ENCODE assay signal across 32 mouse cellular contexts in the genomic region with DNA sequence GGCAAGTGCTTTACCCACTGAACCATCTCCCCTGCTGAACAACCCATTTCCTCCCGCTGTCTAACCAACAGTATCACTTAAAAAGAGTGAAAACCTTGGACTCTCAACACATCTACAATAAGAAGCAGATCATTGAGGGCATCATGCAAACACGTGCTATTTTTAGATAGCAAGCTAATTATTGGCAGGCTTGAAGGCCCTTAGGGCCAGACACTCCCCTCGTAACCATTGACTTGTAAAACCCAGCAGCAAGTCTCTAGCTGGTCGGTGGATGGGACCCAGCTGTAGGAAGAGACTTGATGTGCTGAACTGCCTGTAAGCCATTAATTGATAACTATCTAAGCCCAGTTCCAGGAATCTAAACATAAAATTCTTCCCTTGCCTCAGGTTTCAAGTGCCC. TPM values are rescaled to one million over a fixed set of nuclear protein-coding genes. Genes with fewer than 3 reads are reported as not detected.
DNase-seq lines count a peak whose midpoint lies in the region; ATAC-seq and TF ChIP-seq lines count a peak whose summit lies in the region.
"Had no signal": no experiment of that assay in that cellular context is flagged by ENCODE, and none has a peak within 500 bp of the region (broad histone marks: within the 10 kb centered on the region; RNA-seq: fewer than 3 reads in every experiment).

No protein-coding gene starts in this region.

- TF ChIP-seq CTCF in lung, postnatal 0 days (IDR thresholded peaks at IDR 0.05): no peak
- no peak for TF ChIP-seq CTCF in kidney, adult 2 months (conservative IDR thresholded peaks at IDR 0.05; ENCODE audit: insufficient read depth, insufficient read length, low read depth, low read length)
- no peak for TF ChIP-seq CTCF in gastrocnemius, adult 2 months (IDR thresholded peaks at IDR 0.05)

- peak; percentile 39 for DNase-seq in lung, postnatal 0 days (ENCODE audit: low spot score)
- no peak for DNase-seq in lung, postnatal 14 days
- peak; percentile 4 for DNase-seq in forelimb bud, embryonic 11.5 days (ENCODE audit: low read depth, low spot score)
- peak; percentile 88 for DNase-seq in kidney, adult 2 months
- DNase-seq in kidney, postnatal 10 days: peak; percentile 39
- DNase-seq in gastrocnemius, adult 2 months: no peak
- no peak for DNase-seq in right cerebral cortex, adult 18-20 months
- DNase-seq in left cerebral cortex, adult 9 months (ENCODE audit: low spot score in 2 of 2): no peak
- DNase-seq: cerebellum, adult 11-12 months; cerebellum, postnatal 10 days; heart, postnatal 36 days; liver; right cerebral cortex, postnatal 4 days; thymus, adult 18-20 months; thymus, postnatal 36 days had no signal

- TF ChIP-seq EP300 in lung, postnatal 0 days (IDR thresholded peaks at IDR 0.05): no peak

- no peaks in the 10 kb centered on the region for H3K36me3 ChIP-seq in lung, postnatal 0 days (ENCODE audit: insufficient read depth, low read length)
- no peaks in the 10 kb centered on the region for H3K36me3 ChIP-seq in kidney, adult 2 months (ENCODE audit: control insufficient read depth, insufficient read depth, low read length)
- H3K36me3 ChIP-seq: embryonic facial prominence, embryonic 12.5 days; limb, embryonic 10.5 days had no signal

- no peak overlapping the region for H3K27ac ChIP-seq in lung, postnatal 0 days (ENCODE audit: low read length)
- H3K27ac ChIP-seq in kidney, adult 2 months (ENCODE audit: insufficient read depth, low read depth, low read length): peak overlapping the region; percentile 47; the same call in 1 of the 2 replicates
- H3K27ac ChIP-seq in gastrocnemius, adult 2 months: no peak overlapping the region
- H3K27ac ChIP-seq: embryonic facial prominence, embryonic 12.5 days; limb, embryonic 10.5 days had no signal

- no peaks in the 10 kb centered on the region for H3K27me3 ChIP-seq in lung, postnatal 0 days (replicated peaks; ENCODE audit: insufficient read depth, low read length)
- H3K27me3 ChIP-seq in kidney, adult 2 months (replicated peaks; ENCODE audit: control insufficient read depth, insufficient read depth, low read length): no peaks in the 10 kb centered on the region
- H3K27me3 ChIP-seq: embryonic facial prominence, embryonic 12.5 days had no signal

- no peaks in the 10 kb centered on the region for H3K4me1 ChIP-seq in lung, postnatal 0 days (ENCODE audit: insufficient read depth, low read depth, low read length)
- H3K4me1 ChIP-seq in kidney, adult 2 months (ENCODE audit: control insufficient read depth, insufficient read depth, low read length): peaks cover 8% of the 10 kb centered on the region
- H3K4me1 ChIP-seq: embryonic facial prominence, embryonic 12.5 days; limb, embryonic 10.5 days had no signal

- no peak; the same call in 1 of the 2 replicates for ATAC-seq in lung, postnatal 0 days
- ATAC-seq: CD4-positive, CD25-positive, alpha-beta regulatory T cell, adult 4 months; hindbrain, embryonic 16.5 days had no signal

- no peak for TF ChIP-seq POLR2A in kidney, adult 2 months (IDR thresholded peaks at IDR 0.05; ENCODE audit: low read depth, low read length)

- no peaks in the 10 kb centered on the region for H3K9me3 ChIP-seq in lung, postnatal 0 days (ENCODE audit: low read length)
- H3K9me3 ChIP-seq: embryonic facial prominence, embryonic 12.5 days; limb, embryonic 10.5 days had no signal

- H3K4me2 ChIP-seq in lung, postnatal 0 days (replicated peaks; ENCODE audit: low read depth, low read length): no peak overlapping the region
- H3K4me2 ChIP-seq: embryonic facial prominence, embryonic 12.5 days; midbrain, embryonic 11.5 days had no signal

- H3K9ac ChIP-seq in lung, postnatal 0 days (replicated peaks; ENCODE audit: low read depth): no peak overlapping the region
- H3K9ac ChIP-seq: embryonic facial prominence, embryonic 12.5 days had no signal

- no peak overlapping the region for H3K4me3 ChIP-seq in lung, postnatal 0 days (ENCODE audit: low read depth, low read length)
- H3K4me3 ChIP-seq in kidney, adult 2 months (ENCODE audit: insufficient read depth, low read depth, low read length): no peak overlapping the region
- no peak overlapping the region for H3K4me3 ChIP-seq in gastrocnemius, adult 2 months
- H3K4me3 ChIP-seq: embryonic facial prominence, embryonic 12.5 days; limb, embryonic 10.5 days had no signal

- 60% methylated on average over 4 of the region's 4 CpGs for WGBS in lung, postnatal 0 days
- 30% methylated on average over 4 of the region's 4 CpGs for WGBS in kidney, adult 2 months

- intact Hi-C loops in gastrocnemius, adult 2 months (cut with DNase I): no loop called here

RNA-seq across cellular contexts. Expression of gene Defb29, which starts 3.6 kb away (rescaled TPM):
- polyA plus RNA-seq in lung, postnatal 0 days (2015; fragmentation: Nextera tagmentation; extraction: Ambion mirVana): not detected in 2 replicates
- polyA plus RNA-seq in kidney, adult 2 months (2012; rRNA removed): 159 and 165 TPM in 2 replicates
- total RNA-seq in gastrocnemius, adult 2 months (2021): not detected
- total RNA-seq: adrenal gland, adult 18-20 months; gastrocnemius, adult 18-20 months; gastrocnemius, postnatal 4 days; heart, adult 8-10 months; heart, postnatal 36 days; left cerebral cortex, adult 18-20 months; megakaryocyte progenitor cell, adult 5-6 weeks; midbrain, postnatal 0 days had no signal
- polyA plus RNA-seq: CD4-positive, CD25-positive, alpha-beta regulatory T cell, adult 4 months; embryonic facial prominence, embryonic 12.5 days; forebrain, embryonic 11.5 days; heart, embryonic 14.5 days; hindbrain, embryonic 16.5 days; limb, embryonic 10.5 days; liver, embryonic 16.5 days; midbrain, embryonic 11.5 days; midbrain, postnatal 0 days; neural tube, embryonic 14.5 days; stomach, embryonic 14.5 days had no signal

RNA-seq across cellular contexts. Expression of gene Defb28, which starts 25.4 kb away (rescaled TPM):
- not detected in 2 replicates for polyA plus RNA-seq in lung, postnatal 0 days (2015; fragmentation: Nextera tagmentation; extraction: Ambion mirVana)
- 0.30 TPM in 1 of 2 replicates, not detected in the other for polyA plus RNA-seq in kidney, adult 2 months (2012; rRNA removed)
- not detected for total RNA-seq in gastrocnemius, adult 2 months (2021)
- total RNA-seq: adrenal gland, adult 18-20 months; gastrocnemius, adult 18-20 months; gastrocnemius, postnatal 4 days; heart, adult 8-10 months; heart, postnatal 36 days; left cerebral cortex, adult 18-20 months; megakaryocyte progenitor cell, adult 5-6 weeks; midbrain, postnatal 0 days had no signal
- polyA plus RNA-seq: CD4-positive, CD25-positive, alpha-beta regulatory T cell, adult 4 months; embryonic facial prominence, embryonic 12.5 days; forebrain, embryonic 11.5 days; heart, embryonic 14.5 days; hindbrain, embryonic 16.5 days; limb, embryonic 10.5 days; liver, embryonic 16.5 days; midbrain, embryonic 11.5 days; midbrain, postnatal 0 days; neural tube, embryonic 14.5 days; stomach, embryonic 14.5 days had no signal

RNA-seq across cellular contexts. Expression of gene Gm17416, which starts 25.7 kb away (rescaled TPM):
- not detected in 2 replicates for polyA plus RNA-seq in lung, postnatal 0 days (2015; fragmentation: Nextera tagmentation; extraction: Ambion mirVana)
- not detected in 2 replicates for polyA plus RNA-seq in kidney, adult 2 months (2012; rRNA removed)
- total RNA-seq in gastrocnemius, adult 2 months (2021): not detected
- total RNA-seq: adrenal gland, adult 18-20 months; gastrocnemius, adult 18-20 months; gastrocnemius, postnatal 4 days; heart, adult 8-10 months; heart, postnatal 36 days; left cerebral cortex, adult 18-20 months; megakaryocyte progenitor cell, adult 5-6 weeks; midbrain, postnatal 0 days had no signal
- polyA plus RNA-seq: CD4-positive, CD25-positive, alpha-beta regulatory T cell, adult 4 months; embryonic facial prominence, embryonic 12.5 days; forebrain, embryonic 11.5 days; heart, embryonic 14.5 days; hindbrain, embryonic 16.5 days; limb, embryonic 10.5 days; liver, embryonic 16.5 days; midbrain, embryonic 11.5 days; midbrain, postnatal 0 days; neural tube, embryonic 14.5 days; stomach, embryonic 14.5 days had no signal

RNA-seq across cellular contexts. Expression of gene Defb21, which starts 29.1 kb away (rescaled TPM):
- not detected in 2 replicates for polyA plus RNA-seq in lung, postnatal 0 days (2015; fragmentation: Nextera tagmentation; extraction: Ambion mirVana)
- not detected in 2 replicates for polyA plus RNA-seq in kidney, adult 2 months (2012; rRNA removed)
- not detected for total RNA-seq in gastrocnemius, adult 2 months (2021)
- total RNA-seq: adrenal gland, adult 18-20 months; gastrocnemius, adult 18-20 months; gastrocnemius, postnatal 4 days; heart, adult 8-10 months; heart, postnatal 36 days; left cerebral cortex, adult 18-20 months; megakaryocyte progenitor cell, adult 5-6 weeks; midbrain, postnatal 0 days had no signal
- polyA plus RNA-seq: CD4-positive, CD25-positive, alpha-beta regulatory T cell, adult 4 months; embryonic facial prominence, embryonic 12.5 days; forebrain, embryonic 11.5 days; heart, embryonic 14.5 days; hindbrain, embryonic 16.5 days; limb, embryonic 10.5 days; liver, embryonic 16.5 days; midbrain, embryonic 11.5 days; midbrain, postnatal 0 days; neural tube, embryonic 14.5 days; stomach, embryonic 14.5 days had no signal

RNA-seq across cellular contexts. Expression of gene Defb26, which starts 32.0 kb away (rescaled TPM):
- polyA plus RNA-seq in lung, postnatal 0 days (2015; fragmentation: Nextera tagmentation; extraction: Ambion mirVana): not detected in 2 replicates
- polyA plus RNA-seq in kidney, adult 2 months (2012; rRNA removed): 1.0 and 2.0 TPM in 2 replicates
- not detected for total RNA-seq in gastrocnemius, adult 2 months (2021)
- total RNA-seq: adrenal gland, adult 18-20 months; gastrocnemius, adult 18-20 months; gastrocnemius, postnatal 4 days; heart, adult 8-10 months; heart, postnatal 36 days; left cerebral cortex, adult 18-20 months; megakaryocyte progenitor cell, adult 5-6 weeks; midbrain, postnatal 0 days had no signal
- polyA plus RNA-seq: CD4-positive, CD25-positive, alpha-beta regulatory T cell, adult 4 months; embryonic facial prominence, embryonic 12.5 days; forebrain, embryonic 11.5 days; heart, embryonic 14.5 days; hindbrain, embryonic 16.5 days; limb, embryonic 10.5 days; liver, embryonic 16.5 days; midbrain, embryonic 11.5 days; midbrain, postnatal 0 days; neural tube, embryonic 14.5 days; stomach, embryonic 14.5 days had no signal

Comparison
In these comparisons a context has a peak if more than half of its experiments do, and no peak if none do; other contexts are left out.
1. DNase-seq: peak in lung, postnatal 0 days (single experiment), forelimb bud, embryonic 11.5 days (single experiment), kidney, adult 2 months (single experiment) and kidney, postnatal 10 days (single experiment); none in lung, postnatal 14 days (single experiment), gastrocnemius, adult 2 months (single experiment), right cerebral cortex, adult 18-20 months (single experiment) and left cerebral cortex, adult 9 months (0 of 2).
2. RNA of gene Defb29, which starts 3.6 kb away (polyA plus RNA-seq): 159 to 165 TPM in kidney, adult 2 months; not detected in lung, postnatal 0 days; every median in the first group is over 100 times any median in the second.